Mouse (Mus musculus) heart, postnatal 0 days (tissue): ENCODE results near the gene Snap23.

Source experiments
- CTCF ChIP-seq: IDR thresholded peaks from 2 replicates; pipeline ENCODE4 v1.5.1; 2016; ENCODE audit warnings: antibody characterized with exemption, control low read depth, low read depth
- EP300 ChIP-seq: IDR thresholded peaks from 2 replicates; pipeline ENCODE4 v1.6.1; 2016; ENCODE audit warnings: antibody characterized with exemption, low read depth

DNA sequence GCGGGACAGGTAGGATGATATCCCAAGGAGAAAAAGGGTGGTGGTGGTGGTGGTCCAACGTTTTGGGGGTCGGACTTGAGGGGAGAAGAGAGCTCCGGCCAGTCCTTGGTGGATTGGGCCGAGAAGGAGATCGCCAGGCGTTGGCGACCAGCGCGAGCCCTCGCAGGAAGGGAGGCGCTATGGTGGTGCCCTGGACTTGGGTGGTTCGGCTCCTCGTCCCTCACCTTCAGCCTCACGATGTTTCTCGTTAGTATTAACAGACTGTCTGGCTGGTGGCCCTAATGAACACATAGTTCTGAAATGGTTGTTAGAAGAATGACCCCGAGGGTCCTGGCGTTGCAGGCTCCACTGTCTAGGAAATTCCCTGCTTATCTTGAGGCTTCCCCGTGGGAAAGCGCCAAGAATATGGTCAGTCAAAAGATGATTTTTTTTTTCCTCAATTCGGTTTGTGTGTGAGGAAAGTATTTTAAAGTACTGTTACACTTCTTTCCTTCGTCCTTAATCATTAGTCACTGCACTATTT, 388 bp downstream of the Snap23 start:
- no peak for TF ChIP-seq CTCF
- TF ChIP-seq EP300 = no peak
